Mouse (Mus musculus) thymus, adult 2 months (tissue): Measurements from ENCODE around the gene Cfap100.

Experiments
- CTCF ChIP-seq: fragments of 200-500 bp; IDR thresholded peaks from 2 replicates; pipeline ENCODE4 v1.5.1; 2012; ENCODE audit warnings: mild to moderate bottlenecking, control low read depth, low read length, moderate library complexity, borderline replicate concordance; ENCODE audit not compliant: control insufficient read depth, poor library complexity, insufficient read depth; ENCODE audit errors: extremely low read depth
- POLR2A ChIP-seq: fragments of 200-500 bp; IDR thresholded peaks from 2 replicates; pipeline ENCODE4 v1.6.1; 2012; ENCODE audit warnings: mild to moderate bottlenecking, low read length, control low read depth, moderate library complexity; ENCODE audit not compliant: control insufficient read depth, poor library complexity, insufficient read depth; ENCODE audit errors: extremely low read depth

DNA sequence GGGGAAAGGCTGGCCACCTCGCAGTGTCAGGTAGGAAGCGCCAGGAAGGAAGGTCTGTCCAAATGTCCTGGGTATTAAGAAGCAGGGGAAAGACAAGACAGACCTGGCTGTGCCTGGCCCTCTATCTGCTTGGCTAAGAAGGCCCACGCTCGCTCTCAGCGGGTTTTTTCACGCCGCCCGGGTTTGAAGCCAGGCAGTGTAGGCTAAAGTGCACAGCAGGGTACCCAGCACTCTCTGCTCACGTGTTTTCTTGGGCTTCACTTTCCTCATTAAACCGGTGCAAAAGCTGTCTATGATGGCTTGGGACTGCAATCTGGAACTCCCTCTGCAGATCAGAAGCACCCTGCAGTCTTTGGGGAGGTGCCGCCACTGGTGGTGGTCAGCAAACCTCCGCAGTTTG, 33.2 kb upstream of the Cfap100 start:
- TF ChIP-seq POLR2A (no peak), CTCF (no peak)
